Mouse (Mus musculus) spleen, adult 2 months (tissue): ENCODE measurements around the gene Dvl2. TPM values are rescaled to one million over a fixed set of nuclear protein-coding genes. Genes with fewer than 3 reads are reported as not detected.
A peak's percentile ranks its signal among the peaks of the same experiment; 100 is the strongest.
"Not testable (repeated sequence)": the region's sequence is repeated elsewhere in the genome, so short reads cannot be mapped to it uniquely, and the experiment has no call there.

Source experiments
- DNase-seq, 2 experiments: peaks; one replicate each; pipeline versions ENCODE4 v3.0.0 to v3.0.0-alpha.2; 2012 to 2021; ENCODE audit warnings: low spot score in 2 of 2, low read depth in 1 of 2
- H3K27ac ChIP-seq: fragments of 200-500 bp; 2 replicates; pipeline ENCODE4 v1.5.1; 2012; ENCODE audit warnings: low read length, inconsistent platforms; ENCODE audit not compliant: insufficient read depth
- H3K27me3 ChIP-seq: fragments of 200-500 bp; 2 replicates; pipeline ENCODE4 v1.6.1; 2012; ENCODE audit warnings: mild to moderate bottlenecking, moderate library complexity, low read length, inconsistent platforms; ENCODE audit not compliant: control insufficient read depth, insufficient read depth
- H3K36me3 ChIP-seq: fragments of 200-500 bp; 2 replicates; pipeline ENCODE4 v1.6.1; 2012; ENCODE audit warnings: mild to moderate bottlenecking, low read length, inconsistent platforms; ENCODE audit not compliant: control insufficient read depth, insufficient read depth
- H3K4me1 ChIP-seq: fragments of 200-500 bp; 2 replicates; pipeline ENCODE4 v1.6.1; 2011; ENCODE audit warnings: inconsistent platforms; ENCODE audit not compliant: control insufficient read depth, insufficient read depth, insufficient read length
- H3K4me3 ChIP-seq: fragments of 200-500 bp; 2 replicates; pipeline ENCODE4 v1.5.1; 2011; ENCODE audit warnings: mild to moderate bottlenecking, inconsistent platforms; ENCODE audit not compliant: insufficient read depth, insufficient read length; ENCODE audit errors: extremely low read depth
- CTCF ChIP-seq: fragments of 200-500 bp; IDR thresholded peaks from 2 replicates; pipeline ENCODE4 v1.5.1; 2011; ENCODE audit warnings: mild to moderate bottlenecking, inconsistent platforms; ENCODE audit not compliant: insufficient read depth, insufficient read length, insufficient replicate concordance; ENCODE audit errors: extremely low read depth
- POLR2A ChIP-seq: fragments of 200-500 bp; IDR thresholded peaks from 2 replicates; pipeline ENCODE4 v1.6.1; 2011; ENCODE audit warnings: low read depth, low read length, inconsistent platforms
- WGBS: fragments of 180-500 bp; shearing (Covaris S2); methylation state at CpG from one replicate; pipeline ENCODE4 v1.1.7; 2018; 5-methylcytosine and 5-hydroxymethylcytosine counted together
- polyA plus RNA-seq: library from polyadenylated mRNA; depleted of rRNA; stranded (reverse); fragments of >200 nt; gene quantifications from 2 replicates; pipeline ENCODE4 v1.2.3, GENCODE M21; 2012; rRNA removed

Dvl2 gene
- polyA plus RNA-seq = 21.4 and 22.3 TPM in 2 replicates

DNA sequence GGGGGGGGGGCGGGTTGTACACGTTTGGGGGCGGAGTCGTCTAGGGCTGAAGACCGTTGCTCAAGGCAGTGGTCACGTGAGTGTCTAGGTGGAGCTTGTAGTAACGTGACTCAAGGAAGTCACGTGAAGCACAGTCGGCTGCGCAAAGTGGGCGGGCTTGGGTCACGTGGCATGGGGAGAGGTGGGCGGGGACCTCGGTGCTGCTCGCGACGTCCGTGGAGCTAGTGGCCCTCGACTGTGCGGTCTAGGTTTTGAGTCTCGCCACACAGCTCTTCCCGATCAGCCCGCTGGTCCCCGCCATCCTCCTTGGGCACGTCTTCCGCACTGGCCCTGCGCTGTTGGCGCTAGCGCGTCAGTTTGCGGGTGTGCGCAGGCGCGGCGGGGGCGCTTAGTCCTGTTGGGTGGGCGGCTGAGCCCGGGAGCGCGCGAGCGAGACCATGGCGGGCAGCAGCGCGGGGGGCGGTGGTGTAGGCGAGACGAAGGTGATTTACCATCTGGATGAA is at the start of gene Dvl2:
TSS of gene Dvl2 (plus strand) at position 200 of the 503 bp plus-strand sequence.
- peak; percentile 91 to 96 for DNase-seq
- H3K4me1 ChIP-seq = peaks cover 7% of the 10 kb centered on the region; the same call in 1 of the 2 replicates
- WGBS = under 1% methylated on average over 47 of the region's 48 CpGs

GRCm38 (mm10) chr11:69950807-69951459 is 49.5 kb upstream of the Dvl2 start:
- Histone ChIP-seq H3K4me3 (no peak overlapping the region), H3K36me3 (no peaks in the 10 kb centered on the region), H3K27ac (no peak overlapping the region), H3K4me1 (peaks cover 4% of the 10 kb centered on the region; the same call in 1 of the 2 replicates), H3K27me3 (peaks cover 4% of the 10 kb centered on the region)
- TF ChIP-seq POLR2A = no peak
- peak; percentile 5; the same call in 1 of the 2 replicates for TF ChIP-seq CTCF
- no peak for DNase-seq
- WGBS = 49% methylated on average over 4 of the region's 4 CpGs

More for the DNA sequence above, at the start of gene Dvl2:
- H3K4me3 ChIP-seq = peak within 1 kb of the TSS; percentile 72
- peak within 1 kb of the TSS; percentile 86 for H3K27ac ChIP-seq
- TF ChIP-seq POLR2A (peak; percentile 81), CTCF (no peak)
- H3K27me3 ChIP-seq = no peaks in the 10 kb centered on the region
- H3K36me3 ChIP-seq = peaks cover 19% of the 10 kb centered on the region

- H3K4me3 ChIP-seq = no peak overlapping the region
- no peaks in the 10 kb centered on the region for H3K36me3 ChIP-seq
- peaks cover 4% of the 10 kb centered on the region for H3K27me3 ChIP-seq
- peaks cover 4% of the 10 kb centered on the region; the same call in 1 of the 2 replicates for H3K4me1 ChIP-seq
- 59% methylated on average over 1 of the region's 1 CpGs for WGBS
- TF ChIP-seq POLR2A = no peak
- no peak for TF ChIP-seq CTCF
- H3K27ac ChIP-seq = no peak overlapping the region
- DNase-seq = no peak
These were observed 48.1 kb upstream of the Dvl2 start for GRCm38 (mm10) chr11:69952274-69952673.

GRCm38 (mm10) chr11:69953267-69953915 is 47.0 kb upstream of the Dvl2 start:
- TF ChIP-seq POLR2A (no peak), CTCF (no peak)
- Histone ChIP-seq H3K4me1 (peaks cover 4% of the 10 kb centered on the region; the same call in 1 of the 2 replicates), H3K27me3 (peaks cover 2% of the 10 kb centered on the region), H3K4me3 (no peak overlapping the region), H3K36me3 (no peaks in the 10 kb centered on the region), H3K27ac (no peak overlapping the region)
- WGBS = 58% methylated on average over 11 of the region's 11 CpGs
- no peak for DNase-seq

- not testable (repeated sequence) for DNase-seq, H3K36me3 ChIP-seq, H3K27me3 ChIP-seq, H3K27ac ChIP-seq, H3K4me1 ChIP-seq, H3K4me3 ChIP-seq
- WGBS = 76% methylated on average over 4 of the region's 4 CpGs
These were observed 44.8 kb upstream of the Dvl2 start for GRCm38 (mm10) chr11:69955618-69956017.

GRCm38 (mm10) chr11:69956218-69956617 is 44.2 kb upstream of the Dvl2 start:
- H3K4me3 ChIP-seq = no peak overlapping the region
- no peaks in the 10 kb centered on the region for H3K4me1 ChIP-seq
- H3K36me3 ChIP-seq = no peaks in the 10 kb centered on the region
- TF ChIP-seq CTCF (no peak), POLR2A (no peak)
- whole genome bisulfite sequencing = 66% methylated on average over 1 of the region's 1 CpGs
- peaks cover 2% of the 10 kb centered on the region; the same call in 1 of the 2 replicates for H3K27me3 ChIP-seq
- no peak for DNase-seq
- H3K27ac ChIP-seq = no peak overlapping the region

DNA sequence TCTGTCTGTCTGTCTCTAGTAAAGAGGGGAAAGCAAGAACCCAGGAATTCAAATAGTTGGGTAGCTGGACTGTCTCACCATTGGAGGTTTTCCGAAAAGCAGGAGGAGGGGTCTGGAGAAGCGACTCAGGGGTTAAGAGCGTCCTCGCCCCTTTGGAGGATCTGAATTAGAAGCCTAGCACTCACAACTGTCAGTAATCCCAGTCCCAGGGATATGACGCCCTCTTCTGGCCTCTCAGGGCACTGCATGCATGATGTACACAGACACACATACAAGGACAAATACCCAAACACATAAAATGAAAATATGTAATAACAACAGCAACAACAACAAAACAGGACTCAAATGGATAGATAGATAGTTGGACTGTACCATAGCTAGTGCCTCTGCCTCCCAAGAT is 39.8 kb upstream of the Dvl2 start:
- no peak for DNase-seq
- H3K36me3 ChIP-seq = no peaks in the 10 kb centered on the region
- H3K4me3 ChIP-seq = no peak overlapping the region
- H3K27me3 ChIP-seq = peaks cover 11% of the 10 kb centered on the region
- 64% methylated on average over 5 of the region's 5 CpGs for WGBS
- no peak overlapping the region for H3K27ac ChIP-seq
- TF ChIP-seq POLR2A = no peak
- TF ChIP-seq CTCF = no peak
- H3K4me1 ChIP-seq = peaks cover 3% of the 10 kb centered on the region
